Mouse (Mus musculus): Measurements from ENCODE around the gene Supt6.

The Supt6 gene

GRCm38 (mm10) chr11:78167257-78167959, 78.4 kb downstream of the Supt6 start:
- no peak for DNase-seq (ENCODE audit: low spot score in 2 of 2)

- DNase-seq (ENCODE audit: low spot score in 2 of 2), result no peak
These were observed 79.1 kb downstream of the Supt6 start for GRCm38 (mm10) chr11:78166640-78167039.

GRCm38 (mm10) chr11:78166161-78166560, 79.6 kb downstream of the Supt6 start:
- no peak for DNase-seq (ENCODE audit: low spot score in 2 of 2)

- DNase-seq (ENCODE audit: low spot score in 2 of 2), result no peak
These were observed 80.1 kb downstream of the Supt6 start for GRCm38 (mm10) chr11:78165761-78166109.

GRCm38 (mm10) chr11:78164924-78165760, 80.6 kb downstream of the Supt6 start, which contains the start of gene Traf4:
Gene Traf4 (minus strand): TSS chr11:78165589.
- peak; percentile 60 to 66 for DNase-seq (ENCODE audit: low spot score in 2 of 2)

- DNase-seq (ENCODE audit: low spot score in 2 of 2), result no peak
These were observed 81.2 kb downstream of the Supt6 start for GRCm38 (mm10) chr11:78164604-78164923.

- DNase-seq (ENCODE audit: low spot score in 2 of 2), result no peak
These were observed 81.8 kb downstream of the Supt6 start for GRCm38 (mm10) chr11:78163681-78164603.

GRCm38 (mm10) chr11:78163045-78163444, 82.7 kb downstream of the Supt6 start:
- DNase-seq (ENCODE audit: low spot score in 2 of 2), result no peak

- peak in 1 of 2 experiments; percentile 60 for DNase-seq (ENCODE audit: low spot score in 2 of 2)
These were observed 83.3 kb downstream of the Supt6 start for GRCm38 (mm10) chr11:78162504-78162903.

- no peak for DNase-seq (ENCODE audit: low spot score in 2 of 2)
These were observed 83.8 kb downstream of the Supt6 start for GRCm38 (mm10) chr11:78161968-78162367.

- no peak for DNase-seq (ENCODE audit: low spot score in 2 of 2)
These were observed 84.6 kb downstream of the Supt6 start for GRCm38 (mm10) chr11:78161169-78161568.

GRCm38 (mm10) chr11:78160675-78161074, 85.1 kb downstream of the Supt6 start:
- DNase-seq (ENCODE audit: low spot score in 2 of 2), result no peak

- DNase-seq (ENCODE audit: low spot score in 2 of 2), result no peak
These were observed 85.6 kb downstream of the Supt6 start for GRCm38 (mm10) chr11:78160171-78160570.

GRCm38 (mm10) chr11:78159557-78159956, 86.2 kb downstream of the Supt6 start:
- no peak for DNase-seq (ENCODE audit: low spot score in 2 of 2)

- DNase-seq (ENCODE audit: low spot score in 2 of 2), result peak; percentile 63 to 86
These were observed 86.7 kb downstream of the Supt6 start for GRCm38 (mm10) chr11:78159096-78159495.

All from frontal cortex, postnatal 36 days (tissue).